Mouse (Mus musculus) bone marrow macrophage, adult 2 months (primary cell): ENCODE measurements at regions not wholly inside any gene's neighbourhood (a gene's known extent, or its start where the extent isn't known, plus 50 kb on each side); places are given as distances from the start of the nearest gene placed in this dataset.
A peak's percentile ranks its signal among the peaks of the same experiment; 100 is the strongest.

Source experiments
- H3K27ac ChIP-seq: 2 replicates; pipeline ENCODE4 v1.5.1; 2012; ENCODE audit warnings: low read depth, low read length; ENCODE audit not compliant: insufficient read depth
- H3K4me1 ChIP-seq: 2 replicates; pipeline ENCODE4 v1.6.1; 2012; ENCODE audit warnings: low read length; ENCODE audit not compliant: control insufficient read depth, insufficient read depth
- H3K4me3 ChIP-seq: 2 replicates; pipeline ENCODE4 v1.5.1; 2012; ENCODE audit warnings: mild to moderate bottlenecking, low read length, moderate library complexity; ENCODE audit not compliant: insufficient read depth
- CTCF ChIP-seq: IDR thresholded peaks from 2 replicates; pipeline ENCODE4 v1.5.1; 2012; ENCODE audit warnings: low read depth, mild to moderate bottlenecking, low read length, moderate library complexity
- POLR2A ChIP-seq: IDR thresholded peaks from 2 replicates; pipeline ENCODE4 v1.6.1; 2012; ENCODE audit warnings: mild to moderate bottlenecking, low read depth, low read length, borderline replicate concordance

DNA sequence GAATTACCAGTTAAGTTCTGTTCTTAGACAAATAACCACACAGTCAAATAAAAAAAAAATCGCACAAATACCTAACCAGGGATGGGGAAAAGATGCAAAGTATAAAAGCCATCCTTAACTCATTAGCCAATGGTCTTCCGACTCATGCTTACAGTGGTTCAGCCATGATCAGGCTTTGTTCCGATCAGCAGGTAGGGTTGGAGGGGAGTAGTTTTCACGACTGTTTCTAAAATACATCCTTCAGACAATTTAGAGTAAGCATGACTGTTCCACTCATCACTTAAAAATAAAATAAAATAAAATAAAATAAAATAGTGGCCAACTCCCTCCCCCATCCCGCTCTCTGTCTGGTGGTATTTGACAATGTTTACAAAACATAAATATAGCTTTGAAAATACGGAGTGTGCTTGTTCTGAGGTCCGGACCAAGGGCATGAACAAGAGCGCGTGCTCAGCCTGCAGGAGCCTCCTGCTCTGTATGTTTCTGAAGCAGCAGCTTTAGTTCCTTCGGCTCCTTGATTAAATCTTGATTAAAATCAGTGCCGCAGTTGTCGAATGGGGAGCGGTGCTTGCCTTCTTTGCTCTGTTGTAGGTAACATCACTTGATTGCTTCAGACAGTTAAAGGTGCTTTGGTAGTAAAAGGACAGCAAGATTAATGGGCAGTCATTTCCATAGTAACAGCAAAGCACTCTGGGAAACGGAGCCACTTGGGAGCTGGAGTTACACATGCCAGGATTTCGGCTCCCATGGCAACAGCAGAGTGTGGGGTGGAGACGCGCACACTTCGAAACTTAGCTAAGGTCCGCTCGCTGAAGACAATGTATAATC, 185.6 kb upstream of the Kif2a start:
- H3K4me3 ChIP-seq, result peak overlapping the region; percentile 29; the same call in 1 of the 2 replicates
- TF ChIP-seq POLR2A (no peak), CTCF (no peak)
- no peaks in the 10 kb centered on the region for H3K4me1 ChIP-seq
- no peak overlapping the region for H3K27ac ChIP-seq

DNA sequence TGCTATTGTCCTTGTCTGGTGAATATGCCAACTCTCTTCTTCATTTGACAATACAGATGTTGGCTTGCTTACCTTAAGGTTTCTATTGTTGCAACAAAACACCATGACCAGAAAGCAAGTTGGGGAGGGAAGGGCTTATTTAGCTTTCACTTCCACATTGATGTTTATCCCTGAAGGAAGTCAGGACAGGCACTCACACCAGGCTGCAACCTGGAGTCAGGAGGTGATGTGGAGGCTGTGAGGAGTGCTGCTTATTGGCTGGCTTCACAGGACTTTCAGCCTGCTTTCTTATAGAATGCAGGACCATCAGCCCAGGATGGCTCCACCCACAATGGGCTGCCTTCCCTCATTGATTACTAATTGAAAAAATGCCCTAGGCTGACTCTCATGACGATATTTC, 177.9 kb upstream of the Kif2a start:
- TF ChIP-seq POLR2A (no peak), CTCF (no peak)
- H3K4me1 ChIP-seq, result no peaks in the 10 kb centered on the region

DNA sequence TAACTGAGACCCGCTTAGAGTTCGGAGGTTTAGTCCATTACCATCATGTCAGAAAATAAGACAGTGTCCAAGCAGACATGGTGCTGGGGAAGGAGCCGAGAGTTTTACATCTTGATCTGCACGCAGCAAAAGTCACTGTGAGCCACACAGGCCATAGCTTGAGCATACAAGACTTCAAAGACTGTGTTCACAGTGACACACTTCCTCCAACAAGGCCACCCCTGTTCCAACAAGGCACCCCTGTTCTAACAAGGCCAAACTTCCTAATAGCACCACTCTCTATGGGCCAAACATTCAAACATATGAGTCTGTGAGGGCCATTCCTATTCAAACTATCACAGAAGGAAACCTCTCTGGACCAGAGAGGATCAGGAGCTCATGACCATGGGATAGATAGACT, 171.5 kb upstream of the Kif2a start:
- TF ChIP-seq POLR2A (no peak), CTCF (no peak)
- Histone ChIP-seq H3K4me1 (no peaks in the 10 kb centered on the region), H3K4me3 (no peak overlapping the region), H3K27ac (no peak overlapping the region)

More for the DNA sequence above, 177.9 kb upstream of the Kif2a start:
- no peak overlapping the region for H3K27ac ChIP-seq
- H3K4me3 ChIP-seq, result no peak overlapping the region

DNA sequence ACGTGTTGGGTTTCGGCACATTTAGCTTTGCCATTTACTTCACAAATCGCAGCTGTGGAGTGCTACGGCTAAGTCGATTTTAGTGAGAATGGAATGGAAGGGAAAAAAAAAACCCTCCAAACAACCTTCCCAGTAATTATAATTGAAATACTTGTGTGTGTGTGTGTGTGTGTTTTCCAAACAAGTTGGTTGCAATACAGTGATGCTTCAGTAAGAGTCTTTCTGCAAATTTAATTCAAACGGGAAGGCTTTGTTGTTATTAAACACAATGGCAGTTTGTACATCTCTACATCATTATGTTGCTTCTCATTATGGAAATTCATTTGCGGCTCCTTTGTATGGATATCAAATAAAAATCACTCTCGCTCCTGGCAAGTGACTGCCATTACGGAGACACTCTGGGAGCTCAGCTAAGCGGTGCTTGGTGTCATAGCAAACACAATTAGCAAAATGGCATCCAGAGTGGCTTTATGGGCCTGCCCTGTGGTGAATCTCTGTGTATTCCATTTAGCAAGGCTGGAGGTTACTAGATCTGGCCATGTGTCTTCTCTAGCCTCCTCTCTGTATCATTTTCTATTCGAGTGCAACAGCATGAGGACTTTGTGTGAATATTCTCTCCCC, 165.4 kb upstream of the Kif2a start:
- H3K4me1 ChIP-seq, result no peaks in the 10 kb centered on the region
- H3K4me3 ChIP-seq, result no peak overlapping the region
- TF ChIP-seq POLR2A, result no peak
- no peak overlapping the region for H3K27ac ChIP-seq

DNA sequence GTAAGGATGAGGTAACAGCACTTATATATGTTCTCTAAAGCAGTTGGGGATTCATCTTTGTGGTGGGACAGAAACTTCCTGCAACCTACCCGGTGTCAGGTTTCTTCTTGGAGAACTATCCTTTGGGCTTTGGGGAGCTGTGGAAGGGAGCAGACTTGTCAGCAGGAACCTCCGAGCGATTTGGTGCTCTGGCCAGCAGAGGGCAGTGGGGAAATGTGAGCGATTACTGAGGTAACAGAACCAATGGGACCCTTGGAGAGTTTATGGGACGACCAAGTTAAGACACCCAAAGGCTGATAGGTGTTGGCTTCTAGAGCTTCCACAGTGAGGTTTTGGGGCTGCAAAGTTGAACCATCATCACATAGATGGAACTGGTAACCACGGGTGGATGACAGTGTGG, 160.6 kb upstream of the Kif2a start:
- Histone ChIP-seq H3K4me3 (no peak overlapping the region), H3K4me1 (no peaks in the 10 kb centered on the region), H3K27ac (no peak overlapping the region)
- TF ChIP-seq CTCF, result peak; percentile 44
- TF ChIP-seq POLR2A, result no peak

GRCm38 (mm10) chr13:107179551-107179950, 157.6 kb upstream of the Kif2a start:
- H3K4me3 ChIP-seq, result no peak overlapping the region
- H3K4me1 ChIP-seq, result no peaks in the 10 kb centered on the region
- TF ChIP-seq CTCF, result no peak
- TF ChIP-seq POLR2A, result no peak
- H3K27ac ChIP-seq, result no peak overlapping the region

- Histone ChIP-seq H3K4me3 (no peak overlapping the region), H3K27ac (no peak overlapping the region), H3K4me1 (no peaks in the 10 kb centered on the region)
- TF ChIP-seq CTCF, result no peak
- TF ChIP-seq POLR2A, result no peak
These were observed 155.7 kb upstream of the Kif2a start for GRCm38 (mm10) chr13:107177595-107177994.

DNA sequence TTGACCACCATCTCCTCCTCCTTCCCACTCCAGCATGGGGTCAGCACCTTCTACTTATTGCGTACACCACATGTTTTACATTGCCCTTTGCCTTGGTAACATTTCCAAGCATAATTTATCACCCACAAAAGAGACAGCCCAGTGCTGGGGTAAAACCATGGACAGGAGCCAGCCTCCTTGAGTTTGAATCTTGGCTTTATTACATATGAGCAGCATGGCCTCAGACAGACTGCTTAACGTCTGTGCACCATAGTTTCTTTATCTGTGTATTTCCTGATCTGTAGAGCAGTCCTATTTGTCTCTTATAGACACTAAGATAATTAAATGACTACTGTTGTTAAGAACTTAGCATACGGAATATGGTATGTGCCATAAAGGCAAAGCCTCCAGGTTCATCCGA, 154.0 kb upstream of the Kif2a start:
- no peak for TF ChIP-seq CTCF
- TF ChIP-seq POLR2A, result no peak
- Histone ChIP-seq H3K4me3 (no peak overlapping the region), H3K27ac (no peak overlapping the region), H3K4me1 (no peaks in the 10 kb centered on the region)

GRCm38 (mm10) chr13:107168599-107169149, 146.7 kb upstream of the Kif2a start:
- H3K4me1 ChIP-seq, result no peaks in the 10 kb centered on the region
- H3K27ac ChIP-seq, result no peak overlapping the region
- TF ChIP-seq POLR2A (no peak), CTCF (no peak)
- no peak overlapping the region for H3K4me3 ChIP-seq

GRCm38 (mm10) chr13:107167856-107168598, 146.1 kb upstream of the Kif2a start:
- H3K27ac ChIP-seq, result no peak overlapping the region
- no peaks in the 10 kb centered on the region for H3K4me1 ChIP-seq
- no peak overlapping the region for H3K4me3 ChIP-seq
- no peak for TF ChIP-seq CTCF
- no peak for TF ChIP-seq POLR2A

GRCm38 (mm10) chr13:107151548-107151947, 129.6 kb upstream of the Kif2a start:
- no peak for TF ChIP-seq CTCF
- TF ChIP-seq POLR2A, result no peak
- Histone ChIP-seq H3K27ac (no peak overlapping the region), H3K4me1 (no peaks in the 10 kb centered on the region)

More at GRCm38 (mm10) chr13:107151548-107151947, 129.6 kb upstream of the Kif2a start:
- H3K4me3 ChIP-seq, result no peak overlapping the region
